10 mouse cellular contexts compared by ENCODE assay signal in the genomic region with DNA sequence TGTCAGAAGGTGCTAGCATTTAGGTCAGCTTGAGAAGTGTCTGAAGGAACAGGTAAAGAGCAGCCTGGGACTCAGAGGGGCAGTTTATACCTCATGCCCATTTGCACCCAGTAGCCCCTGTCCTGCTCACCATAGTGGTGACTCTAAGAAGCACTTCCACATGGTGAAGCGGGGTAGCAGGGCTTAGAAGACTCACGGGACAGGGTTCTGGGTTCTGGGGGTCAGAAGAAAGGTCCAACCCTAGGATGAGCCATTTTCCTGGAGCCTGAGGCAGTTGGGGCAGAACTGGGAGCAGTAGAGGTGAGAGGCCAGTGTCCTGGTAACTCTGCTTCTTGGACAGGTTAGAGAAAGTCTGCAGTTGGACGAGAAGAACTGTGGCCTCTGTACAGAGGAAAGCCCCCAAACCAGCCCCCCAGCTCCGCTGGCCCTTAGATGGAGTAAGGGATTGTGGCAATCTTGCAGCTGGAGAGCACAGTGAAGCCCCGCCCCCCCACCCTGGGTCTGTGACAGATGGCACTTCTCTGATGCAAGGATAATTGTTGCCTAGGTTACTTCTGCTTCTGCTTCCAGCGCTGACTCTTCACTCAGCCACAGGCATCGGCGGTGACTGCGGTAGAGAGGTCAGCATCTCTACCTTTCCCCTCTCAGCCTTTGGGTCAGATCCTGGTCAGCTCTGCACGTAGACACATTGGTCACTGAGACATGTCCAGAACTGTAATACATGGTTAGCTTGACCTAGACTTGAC. TPM values are rescaled to one million over a fixed set of nuclear protein-coding genes. Genes with fewer than 3 reads are reported as not detected.
DNase-seq lines count a peak whose midpoint lies in the region; ATAC-seq and TF ChIP-seq lines count a peak whose summit lies in the region.
"Had no signal": no experiment of that assay in that cellular context is flagged by ENCODE, and none has a peak within 500 bp of the region (broad histone marks: within the 10 kb centered on the region; RNA-seq: fewer than 3 reads in every experiment).

No protein-coding gene starts in this region.

- H3K9ac ChIP-seq in intestine, embryonic 15.5 days = no peak overlapping the region
- no peak overlapping the region for H3K9ac ChIP-seq in intestine, postnatal 0 days (ENCODE audit: low read depth, low read length)
- H3K9ac ChIP-seq in neural tube, embryonic 11.5 days (ENCODE audit: low read length) = no peak overlapping the region

- H3K4me2 ChIP-seq in intestine, embryonic 15.5 days (replicated peaks) = no peak overlapping the region
- H3K4me2 ChIP-seq in intestine, postnatal 0 days (replicated peaks; ENCODE audit: low read depth) = no peak overlapping the region
- no peak overlapping the region for H3K4me2 ChIP-seq in neural tube, embryonic 11.5 days (ENCODE audit: low read depth)

- no peak for TF ChIP-seq CTCF in intestine, postnatal 0 days (IDR thresholded peaks at IDR 0.05; ENCODE audit: low read depth)

- H3K27ac ChIP-seq in intestine, embryonic 15.5 days = no peak overlapping the region
- H3K27ac ChIP-seq in intestine, postnatal 0 days (ENCODE audit: low read depth, low read length) = no peak overlapping the region
- H3K27ac ChIP-seq in hindbrain, embryonic 10.5 days = peak overlapping the region; percentile 81
- H3K27ac ChIP-seq in neural tube, embryonic 11.5 days (ENCODE audit: low read depth, low read length) = no peak overlapping the region
- no peak overlapping the region for H3K27ac ChIP-seq in heart, embryonic 10.5 days

- H3K4me1 ChIP-seq in intestine, embryonic 15.5 days (replicated peaks) = no peaks in the 10 kb centered on the region
- no peaks in the 10 kb centered on the region for H3K4me1 ChIP-seq in intestine, postnatal 0 days (replicated peaks; ENCODE audit: control insufficient read depth, insufficient read depth, low read length)
- H3K4me1 ChIP-seq in hindbrain, embryonic 10.5 days (replicated peaks) = peaks cover 46% of the 10 kb centered on the region
- H3K4me1 ChIP-seq in neural tube, embryonic 11.5 days (ENCODE audit: control insufficient read depth, insufficient read depth, low read length) = peaks cover 10% of the 10 kb centered on the region
- peaks cover 21% of the 10 kb centered on the region for H3K4me1 ChIP-seq in heart, embryonic 10.5 days

- 34% methylated on average over 10 of the region's 10 CpGs for WGBS in intestine, embryonic 15.5 days
- 49% methylated on average over 10 of the region's 10 CpGs for WGBS in intestine, postnatal 0 days
- WGBS in hindbrain, embryonic 10.5 days = 32% methylated on average over 10 of the region's 10 CpGs
- 31% methylated on average over 10 of the region's 10 CpGs for WGBS in neural tube, embryonic 11.5 days
- WGBS in heart, embryonic 10.5 days = 33% methylated on average over 10 of the region's 10 CpGs

- H3K9me3 ChIP-seq in intestine, embryonic 15.5 days = no peaks in the 10 kb centered on the region
- no peaks in the 10 kb centered on the region for H3K9me3 ChIP-seq in intestine, postnatal 0 days (ENCODE audit: control insufficient read depth)
- H3K9me3 ChIP-seq in hindbrain, embryonic 10.5 days = no peaks in the 10 kb centered on the region
- H3K9me3 ChIP-seq in neural tube, embryonic 11.5 days (ENCODE audit: control insufficient read depth, low read length) = no peaks in the 10 kb centered on the region
- no peaks in the 10 kb centered on the region for H3K9me3 ChIP-seq in heart, embryonic 10.5 days

- ATAC-seq in intestine, embryonic 15.5 days = peak; percentile 58
- ATAC-seq in intestine, postnatal 0 days = no peak
- ATAC-seq in neural tube, embryonic 11.5 days (ENCODE audit: insufficient read depth, low FRiP score, low TSS enrichment) = peak; percentile 81
- ATAC-seq: activated CD4-positive, CD25-positive, alpha-beta regulatory T cell, adult 4 months had no signal

- DNase-seq in cerebellum, postnatal 25 days = peak; percentile 63 to 67
- peak; percentile 60 for DNase-seq in hindbrain, embryonic 10.5 days (ENCODE audit: low spot score)
- peak; percentile 54 for DNase-seq in neural tube, embryonic 11.5 days (ENCODE audit: low spot score)
- DNase-seq in right cerebral cortex, postnatal 25 days = no peak
- no peak for DNase-seq in kidney, postnatal 10 days
- no peak for DNase-seq in heart, embryonic 10.5 days (ENCODE audit: low spot score)
- DNase-seq: kidney, postnatal 4 days had no signal

- H3K27me3 ChIP-seq in intestine, embryonic 15.5 days (replicated peaks) = no peaks in the 10 kb centered on the region
- no peaks in the 10 kb centered on the region for H3K27me3 ChIP-seq in intestine, postnatal 0 days (replicated peaks; ENCODE audit: control insufficient read depth, insufficient read depth, low read length)
- H3K27me3 ChIP-seq in hindbrain, embryonic 10.5 days (ENCODE audit: insufficient read depth, poor library complexity, severe bottlenecking) = no peaks in the 10 kb centered on the region
- H3K27me3 ChIP-seq in neural tube, embryonic 11.5 days (ENCODE audit: control insufficient read depth, insufficient read depth, low read length) = no peaks in the 10 kb centered on the region
- 0 out of 2 replicates have a peak, but pooled peaks cover 7% of the 10 kb centered on the region for H3K27me3 ChIP-seq in heart, embryonic 10.5 days (ENCODE audit: insufficient read depth, poor library complexity, severe bottlenecking)

- no peak overlapping the region for H3K4me3 ChIP-seq in intestine, embryonic 15.5 days (replicated peaks)
- no peak overlapping the region for H3K4me3 ChIP-seq in intestine, postnatal 0 days (ENCODE audit: low read depth, low read length)
- no peak overlapping the region for H3K4me3 ChIP-seq in hindbrain, embryonic 10.5 days
- no peak overlapping the region for H3K4me3 ChIP-seq in neural tube, embryonic 11.5 days (ENCODE audit: low read depth, low read length)
- no peak overlapping the region for H3K4me3 ChIP-seq in heart, embryonic 10.5 days

- H3K36me3 ChIP-seq in intestine, embryonic 15.5 days = no peaks in the 10 kb centered on the region
- H3K36me3 ChIP-seq in intestine, postnatal 0 days (ENCODE audit: control insufficient read depth, insufficient read depth) = no peaks in the 10 kb centered on the region
- H3K36me3 ChIP-seq in hindbrain, embryonic 10.5 days = no peaks in the 10 kb centered on the region
- H3K36me3 ChIP-seq in neural tube, embryonic 11.5 days (ENCODE audit: control insufficient read depth, insufficient read depth, low read length) = no peaks in the 10 kb centered on the region
- H3K36me3 ChIP-seq in heart, embryonic 10.5 days = no peaks in the 10 kb centered on the region

RNA-seq across cellular contexts. Expression of a gene that starts 18.7 kb away (rescaled TPM):
- 21.8 and 23.5 TPM in 2 replicates for polyA plus RNA-seq in intestine, embryonic 15.5 days (2015; fragmentation: Nextera tagmentation; extraction: Ambion mirVana)
- 22.0 and 22.5 TPM in 2 replicates for polyA plus RNA-seq in intestine, postnatal 0 days (2015; fragmentation: Nextera tagmentation; extraction: Ambion mirVana)
- 23.1 and 23.5 TPM in 2 replicates for polyA plus RNA-seq in hindbrain, embryonic 10.5 days (2016; fragmentation: Nextera tagmentation; extraction: Ambion mirVana)
- polyA plus RNA-seq in neural tube, embryonic 11.5 days (2014; fragmentation: Nextera tagmentation; extraction: Ambion mirVana) = 25.9 and 27.0 TPM in 2 replicates
- polyA plus RNA-seq in heart, embryonic 10.5 days (2016; fragmentation: Nextera tagmentation; extraction: Ambion mirVana) = 19.5 and 27.1 TPM in 2 replicates

RNA-seq across cellular contexts. Expression of a gene that starts 29.4 kb away (rescaled TPM):
- polyA plus RNA-seq in intestine, embryonic 15.5 days (2015; fragmentation: Nextera tagmentation; extraction: Ambion mirVana) = 421 and 480 TPM in 2 replicates
- polyA plus RNA-seq in intestine, postnatal 0 days (2015; fragmentation: Nextera tagmentation; extraction: Ambion mirVana) = 379 and 386 TPM in 2 replicates
- polyA plus RNA-seq in hindbrain, embryonic 10.5 days (2016; fragmentation: Nextera tagmentation; extraction: Ambion mirVana) = 423 and 451 TPM in 2 replicates
- 570 and 602 TPM in 2 replicates for polyA plus RNA-seq in neural tube, embryonic 11.5 days (2014; fragmentation: Nextera tagmentation; extraction: Ambion mirVana)
- polyA plus RNA-seq in heart, embryonic 10.5 days (2016; fragmentation: Nextera tagmentation; extraction: Ambion mirVana) = 366 and 466 TPM in 2 replicates

Comparison
In these comparisons a context has a peak if more than half of its experiments do, and no peak if none do; other contexts are left out.
1. DNase-seq: peak in cerebellum, postnatal 25 days (2 of 2), hindbrain, embryonic 10.5 days (single experiment) and neural tube, embryonic 11.5 days (single experiment); none in right cerebral cortex, postnatal 25 days (single experiment), kidney, postnatal 10 days (single experiment) and heart, embryonic 10.5 days (single experiment).